Mouse (Mus musculus) mesoderm, embryonic 11.5 days (tissue): ENCODE data around the gene Tfap2c.

Source experiments
- DNase-seq: peaks from one replicate; pipeline ENCODE4 v3.0.0-alpha.2; 2012; ENCODE audit warnings: low read depth, low spot score

Tfap2c gene

DNA sequence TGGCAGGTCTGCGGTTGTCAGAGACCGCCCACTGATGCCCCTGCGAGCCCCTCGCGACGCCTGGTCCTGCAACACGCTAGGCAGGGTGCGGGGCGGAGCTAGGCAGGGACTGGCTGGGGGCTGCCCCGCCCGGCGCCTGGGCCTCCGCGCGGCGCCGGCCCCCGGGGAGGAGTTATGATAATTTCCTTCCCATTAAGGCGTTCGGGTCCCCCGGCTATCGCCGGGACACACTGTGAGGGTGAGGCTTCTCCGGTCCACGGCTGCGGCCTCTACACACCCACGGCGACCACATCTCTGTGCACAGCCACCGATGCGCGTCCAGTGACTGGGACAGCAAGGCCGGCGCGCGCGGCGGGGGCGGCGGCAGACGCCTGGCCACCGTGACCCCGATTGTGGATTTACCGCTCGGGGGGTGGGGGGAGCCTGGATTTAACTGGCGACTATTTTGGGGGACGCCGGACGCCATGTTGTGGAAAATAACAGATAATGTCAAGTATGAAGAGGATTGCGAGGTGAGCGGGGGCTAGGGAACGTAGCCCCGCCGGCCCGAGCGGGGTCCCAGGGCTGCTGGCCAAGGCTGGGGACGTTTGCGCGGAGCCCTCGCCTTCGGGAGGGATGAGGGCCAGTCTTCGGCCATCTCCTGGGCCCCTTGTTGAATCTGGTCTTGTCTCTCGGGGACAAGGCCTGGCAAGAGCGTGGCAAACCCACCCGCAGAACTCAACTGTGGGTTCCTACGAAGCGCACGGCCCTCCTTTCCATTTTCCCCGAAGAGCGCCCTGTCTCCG lies at the start of gene Tfap2c:
TSS of gene Tfap2c (plus strand) at position 223 of the 785 bp plus-strand sequence.
- peak; percentile 58 for DNase-seq

DNA sequence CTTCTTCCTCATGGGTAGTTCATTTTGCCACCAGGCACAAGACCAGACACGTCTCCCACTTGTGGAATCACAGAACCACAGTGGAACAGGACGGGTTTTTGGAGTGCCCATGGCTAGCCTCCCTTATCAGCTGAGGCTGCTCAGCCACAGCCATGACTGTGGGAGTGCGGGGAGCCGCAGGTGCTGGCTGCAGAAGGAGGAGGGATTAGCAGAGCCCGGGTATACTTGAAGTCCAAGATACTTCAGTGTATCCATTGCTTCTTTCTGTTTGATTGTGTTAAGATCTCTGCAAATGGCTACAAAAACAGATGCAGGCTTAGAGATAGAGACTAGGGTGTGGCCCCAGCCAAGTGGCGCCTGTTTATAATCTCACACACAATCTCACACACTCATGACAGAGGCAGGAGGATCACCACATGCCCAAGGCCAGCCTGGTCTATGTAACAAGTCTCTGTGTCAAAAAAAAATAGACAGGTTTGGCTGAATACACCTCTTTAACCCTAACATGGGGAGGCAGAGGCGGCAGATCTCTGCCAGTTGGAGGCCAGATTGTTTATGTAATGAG lies 48.6 kb upstream of the Tfap2c start:
- DNase-seq = no peak

DNA sequence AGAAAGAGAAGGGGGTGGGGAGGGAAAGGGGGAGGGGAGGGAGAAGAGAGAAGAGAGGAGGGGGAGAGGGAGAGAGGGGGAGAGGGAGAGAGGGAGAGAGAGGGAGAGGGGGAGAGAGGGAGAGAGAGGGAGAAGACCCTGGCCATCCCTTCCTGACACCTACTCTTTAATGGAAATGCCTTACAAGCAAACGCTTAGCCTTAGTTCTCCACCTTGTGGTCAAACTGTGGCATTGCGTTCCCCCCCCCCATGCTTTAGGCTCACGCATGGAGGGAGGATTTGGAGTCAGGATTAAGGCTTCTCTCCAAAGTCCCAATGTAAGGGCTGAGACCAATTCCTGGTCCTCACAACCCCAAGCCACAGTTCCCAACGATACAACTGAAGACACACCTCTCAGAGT lies 48.1 kb upstream of the Tfap2c start:
- DNase-seq = peak; percentile 61

DNA sequence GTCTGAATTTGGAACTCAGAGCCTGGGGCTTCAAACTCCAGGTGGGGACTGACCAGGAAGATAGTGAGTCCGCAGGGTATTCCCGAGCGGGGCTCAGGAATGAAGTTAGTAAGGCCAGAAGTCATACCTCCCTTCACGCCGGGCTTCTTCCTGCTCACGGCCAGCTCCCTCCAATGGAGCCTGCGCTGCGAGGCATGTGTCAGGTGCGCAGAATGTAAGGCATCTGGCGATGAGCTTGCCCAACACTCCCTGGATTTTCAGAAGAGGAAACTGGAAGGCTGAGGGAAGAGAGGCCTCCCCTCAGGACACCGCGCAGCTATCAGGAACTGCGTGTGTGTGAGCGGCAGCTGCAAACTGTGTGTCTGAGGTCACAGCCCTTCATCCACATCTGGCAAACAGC lies 47.2 kb upstream of the Tfap2c start:
- peak; percentile 43 for DNase-seq

DNA sequence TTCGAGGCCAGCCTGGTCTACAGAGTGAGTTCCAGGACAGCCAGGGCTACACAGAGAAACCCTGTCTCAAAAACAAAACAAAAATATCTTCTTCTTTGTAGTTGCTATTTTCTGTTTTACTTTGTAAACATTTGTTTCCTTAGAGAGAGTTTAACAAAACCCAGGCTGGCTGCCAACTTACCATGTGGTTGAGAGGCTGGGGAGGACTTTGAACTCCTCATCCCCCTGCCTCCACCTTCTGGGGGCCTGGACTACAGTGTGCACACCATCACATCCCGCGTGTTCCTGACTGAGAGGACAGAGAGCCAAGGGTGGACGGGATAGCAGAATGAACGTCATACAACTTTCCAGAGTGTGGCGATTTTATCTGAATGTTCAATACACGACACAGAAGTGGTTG lies 43.3 kb upstream of the Tfap2c start:
- no peak for DNase-seq

DNA sequence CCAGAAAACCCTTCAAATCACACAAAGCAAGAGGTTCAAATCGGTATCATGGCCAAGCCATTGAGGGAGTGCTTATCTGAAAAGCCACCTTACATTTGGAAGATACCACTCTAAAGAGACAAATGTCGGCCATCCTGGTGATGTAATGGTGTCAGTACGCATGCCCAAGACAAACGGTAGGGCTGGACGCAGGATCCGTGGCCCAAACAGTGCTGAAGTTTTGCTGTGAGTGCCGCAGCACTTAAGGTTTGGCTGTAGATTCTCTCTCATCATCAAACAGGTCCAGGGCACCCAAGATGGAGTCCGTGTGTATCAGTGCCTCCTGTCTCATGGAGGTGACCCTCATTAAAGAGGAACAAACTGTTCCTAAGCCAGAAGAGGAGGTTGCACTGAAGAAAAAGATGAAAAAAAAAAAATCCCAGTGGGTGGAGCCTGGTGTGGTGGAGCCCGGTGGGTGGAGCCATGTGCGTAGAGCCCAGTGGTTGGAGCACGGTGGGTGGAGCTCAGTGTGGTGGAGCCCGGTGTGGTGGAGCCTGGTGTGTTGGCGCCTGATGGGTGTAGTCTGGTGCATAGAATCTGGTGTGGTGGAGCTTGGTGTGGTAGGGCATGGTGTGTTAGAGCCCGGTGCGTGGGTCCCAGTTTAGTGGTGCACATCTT lies 39.2 kb upstream of the Tfap2c start:
- no peak for DNase-seq

DNA sequence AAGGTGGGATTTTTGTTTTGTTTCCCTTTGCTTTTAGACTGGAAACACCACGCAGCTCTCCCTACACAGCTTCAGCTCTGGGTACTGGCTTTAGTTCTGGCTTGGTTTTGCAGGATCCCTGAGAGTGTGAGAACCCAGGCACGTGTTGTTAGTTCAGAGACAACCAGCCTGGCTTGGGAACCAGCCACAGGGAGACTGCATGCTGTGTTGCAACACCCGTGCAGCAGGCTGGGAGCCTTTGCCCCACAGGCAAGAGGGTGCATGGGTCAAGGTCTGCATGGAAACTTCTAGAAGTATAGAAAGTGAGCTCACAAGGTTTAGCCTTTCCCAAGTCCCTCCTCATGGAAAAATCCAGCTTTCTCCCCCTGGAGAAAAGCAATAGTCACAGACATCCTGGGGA lies 38.5 kb upstream of the Tfap2c start:
- DNase-seq = no peak

DNA sequence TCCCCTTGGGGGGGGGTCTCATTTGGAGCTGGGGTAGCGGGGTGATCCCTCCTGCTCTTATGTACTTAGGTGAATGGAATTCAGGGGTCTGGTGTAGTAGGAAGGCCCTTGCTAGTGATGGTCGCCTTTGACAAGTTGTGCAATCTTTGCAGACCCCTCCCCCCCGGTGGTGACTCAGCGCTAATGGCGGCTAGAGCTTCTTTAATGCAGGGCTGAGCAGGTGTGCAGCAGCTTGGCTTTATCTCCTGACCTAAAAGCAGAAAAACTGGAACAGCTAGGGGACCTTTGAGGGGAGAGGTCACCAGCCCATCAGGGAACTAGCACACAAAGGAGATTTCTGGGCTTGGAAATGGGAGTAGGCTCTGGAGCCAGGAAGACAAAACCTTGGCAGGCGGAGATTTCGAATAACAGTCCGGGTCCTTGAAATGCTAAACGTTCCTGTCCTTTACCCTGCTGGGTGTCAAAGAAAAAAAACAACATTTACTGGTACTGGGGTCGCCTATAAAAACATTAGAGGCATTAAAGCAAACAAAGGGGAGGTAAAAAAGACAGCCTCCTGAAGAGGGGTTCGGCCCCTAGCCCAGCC lies 32.9 kb upstream of the Tfap2c start:
- no peak for DNase-seq

DNA sequence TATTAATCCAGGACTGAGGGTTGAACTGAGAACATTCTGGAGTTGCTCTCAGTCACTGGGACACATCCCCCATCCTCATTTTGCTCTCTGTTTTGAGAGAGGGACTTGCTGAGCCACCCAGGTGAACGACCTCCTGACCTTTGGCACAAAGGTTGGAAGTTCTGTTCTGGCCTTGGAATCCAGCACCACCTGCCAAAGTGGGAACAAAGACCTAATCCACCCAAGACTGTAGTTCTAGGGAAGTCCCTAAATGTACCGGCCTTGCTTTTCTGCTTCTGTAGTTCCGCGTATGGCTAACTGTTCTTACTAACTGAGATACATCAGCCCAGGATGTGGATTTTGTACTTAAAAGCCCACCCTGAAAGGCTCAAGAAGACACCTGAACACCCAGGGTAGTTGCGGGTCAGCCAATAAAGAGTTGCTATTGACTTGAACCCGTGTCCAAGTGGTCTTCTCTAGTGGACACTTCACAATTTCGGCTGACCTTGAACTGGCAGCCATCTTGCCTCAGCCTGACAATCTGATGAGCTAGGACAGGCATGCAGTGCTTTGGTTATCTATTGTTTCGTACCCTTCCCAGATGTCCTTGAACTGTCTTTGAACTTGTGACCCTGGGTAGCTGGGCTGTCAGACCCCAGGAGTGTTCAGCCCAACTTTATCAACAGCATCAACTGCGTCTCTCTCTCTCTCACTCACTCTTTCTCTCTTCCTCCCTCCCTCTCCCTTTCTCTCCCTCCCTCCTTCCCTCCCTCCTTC lies 28.6 kb upstream of the Tfap2c start:
- no peak for DNase-seq

DNA sequence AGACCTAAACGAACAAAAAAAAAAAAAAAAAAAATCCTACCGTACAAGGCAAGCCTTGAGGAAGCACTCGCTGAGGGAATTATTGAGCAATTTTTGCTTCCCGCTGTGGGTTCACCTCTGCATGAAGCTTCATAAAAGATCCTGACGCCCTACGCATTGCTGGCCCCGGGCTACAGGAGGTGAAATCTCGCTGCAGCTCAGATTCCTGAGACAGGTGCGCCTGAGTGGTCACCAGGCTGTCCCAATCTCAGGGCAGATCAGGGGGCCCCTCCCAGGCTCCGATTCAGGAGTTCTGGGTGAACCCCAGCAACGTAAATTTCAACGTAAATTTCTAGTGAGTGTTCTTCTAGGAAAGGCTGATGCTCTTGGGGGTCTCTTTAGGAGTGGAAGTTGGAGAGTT lies 26.9 kb upstream of the Tfap2c start:
- no peak for DNase-seq

DNA sequence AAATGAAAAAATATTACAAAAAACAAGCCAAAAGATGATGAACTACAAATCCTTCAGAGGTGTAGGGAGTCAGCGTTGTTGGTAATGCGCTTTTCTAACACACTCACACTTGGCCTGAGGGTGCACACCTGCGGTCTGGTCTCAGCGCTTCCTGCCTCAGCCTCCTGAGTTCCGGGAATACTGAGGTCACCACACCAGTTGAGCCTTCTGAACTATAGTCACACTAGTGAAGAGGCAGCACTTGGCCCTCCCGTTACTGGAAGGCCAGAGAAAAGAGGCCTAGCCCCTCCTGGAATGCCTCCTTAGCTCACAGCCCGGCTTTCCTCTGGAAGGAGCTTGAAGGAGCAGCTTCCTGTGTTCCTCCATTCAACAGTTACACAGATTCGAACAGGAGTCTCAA lies 22.2 kb upstream of the Tfap2c start:
- no peak for DNase-seq

DNA sequence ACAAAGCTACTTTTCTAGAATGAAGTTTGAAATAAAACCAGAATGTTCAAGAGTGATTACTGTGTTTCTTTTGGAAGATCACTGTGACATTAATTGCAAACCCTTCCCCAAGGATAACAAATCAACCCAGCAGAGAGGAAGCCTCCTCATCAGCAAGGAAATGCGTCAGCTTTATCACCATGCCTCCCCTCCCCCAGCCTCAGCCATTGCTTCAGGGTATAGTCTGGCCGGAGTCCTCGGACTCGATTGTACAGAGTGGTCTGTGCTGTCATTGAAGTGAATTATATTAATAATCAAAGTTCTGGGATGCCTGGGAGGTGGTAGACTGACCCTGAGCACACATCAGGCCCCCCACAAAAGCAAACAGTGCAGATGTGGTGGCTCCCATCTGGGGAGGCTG lies 5.4 kb upstream of the Tfap2c start:
- DNase-seq = no peak

DNA sequence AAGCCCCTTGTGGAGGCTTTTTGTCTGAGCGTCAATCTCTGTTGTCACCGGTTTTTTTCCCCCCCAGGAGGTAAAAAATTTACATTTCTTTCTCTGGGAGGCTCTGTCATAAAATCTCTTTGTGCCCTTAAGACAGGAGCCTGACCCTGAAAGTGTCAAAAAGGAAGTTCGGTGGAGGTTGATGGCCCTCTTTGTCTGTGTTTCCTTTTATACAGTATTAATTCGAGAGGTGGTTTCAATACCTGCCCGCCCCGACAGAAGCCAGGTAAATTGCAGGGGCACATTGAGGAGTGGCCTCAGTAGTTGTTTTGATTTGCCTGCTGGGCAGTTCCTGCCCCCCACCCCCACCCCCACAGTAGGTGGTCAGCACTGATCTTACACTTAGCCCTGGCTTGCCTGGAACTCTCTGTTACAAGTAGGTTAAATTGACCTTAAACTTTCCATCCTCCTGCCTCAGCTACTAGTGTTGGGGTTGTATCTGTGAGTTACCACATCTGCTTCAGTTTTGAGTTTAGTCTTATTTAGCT lies 4.7 kb upstream of the Tfap2c start:
- DNase-seq = no peak

DNA sequence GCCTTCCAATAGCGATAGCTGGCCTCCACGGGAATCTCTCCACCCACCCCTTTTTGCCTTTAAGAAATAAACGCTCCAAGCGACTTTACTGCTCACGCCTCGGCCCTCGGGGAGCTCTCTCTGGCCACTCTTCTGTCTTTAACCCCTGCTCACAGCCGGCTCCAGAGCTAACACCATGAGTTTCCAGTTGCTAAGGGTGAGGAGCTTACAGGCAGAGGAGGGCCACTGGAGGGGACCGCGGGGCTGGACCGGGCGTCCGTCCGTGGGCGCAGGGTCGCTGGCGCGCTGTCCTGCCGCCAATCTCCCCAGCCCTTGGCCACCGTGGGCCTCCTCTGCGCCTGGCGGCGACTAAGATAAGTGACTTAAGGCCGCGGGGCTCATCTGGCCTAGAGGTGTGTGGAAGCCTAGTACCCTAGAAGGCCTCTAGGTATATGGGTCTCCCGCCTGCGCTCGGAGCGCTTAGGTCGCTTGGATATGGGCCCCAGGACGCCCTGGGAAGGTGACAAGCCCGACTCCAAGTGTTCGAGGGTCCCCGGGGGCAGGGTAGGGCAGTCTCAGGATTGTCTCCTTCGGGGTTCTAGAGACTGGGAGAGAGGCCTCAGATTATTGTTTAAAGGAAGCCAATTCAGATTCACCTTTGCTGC lies 3.7 kb upstream of the Tfap2c start:
- no peak for DNase-seq

DNA sequence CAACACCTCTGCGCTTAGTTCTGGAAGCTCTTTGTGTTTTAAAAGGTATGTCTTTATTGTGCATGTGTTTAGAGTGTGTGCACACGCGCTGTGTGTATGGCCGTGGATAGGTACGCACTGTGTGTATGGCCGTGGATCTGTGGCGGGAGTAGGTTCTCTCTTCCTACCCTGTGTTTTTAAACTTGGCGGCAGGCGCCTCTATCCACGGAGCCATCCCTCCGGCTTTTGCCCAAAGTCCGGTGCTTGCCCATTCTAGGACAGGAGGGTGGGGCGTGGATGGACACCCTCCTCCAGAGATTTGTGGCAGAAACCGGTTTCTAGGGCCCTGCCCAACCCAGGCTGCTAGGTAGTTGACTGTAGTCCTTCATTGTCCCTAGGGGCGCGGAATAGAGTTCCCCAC lies 2.8 kb upstream of the Tfap2c start:
- DNase-seq = no peak

DNA sequence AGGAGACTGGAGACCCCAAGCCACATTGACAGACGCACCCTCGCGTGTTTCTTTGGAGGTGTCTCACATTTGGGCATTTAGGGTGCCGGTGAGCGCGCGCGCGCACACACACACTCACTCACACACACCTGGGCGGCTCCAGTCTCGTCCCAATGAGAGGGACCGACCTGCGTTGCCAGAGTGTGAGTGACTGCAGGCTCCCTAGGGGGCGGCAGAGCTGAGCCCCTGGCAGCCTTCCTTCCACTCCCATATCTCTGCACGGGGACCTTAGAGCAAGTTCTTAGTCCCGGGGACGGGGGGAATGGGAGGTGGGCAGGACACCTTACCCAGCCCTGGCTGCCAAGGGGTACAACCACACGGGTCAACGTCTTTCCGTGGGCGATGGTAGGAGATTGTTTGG lies 2.3 kb upstream of the Tfap2c start:
- peak; percentile 57 for DNase-seq

DNA sequence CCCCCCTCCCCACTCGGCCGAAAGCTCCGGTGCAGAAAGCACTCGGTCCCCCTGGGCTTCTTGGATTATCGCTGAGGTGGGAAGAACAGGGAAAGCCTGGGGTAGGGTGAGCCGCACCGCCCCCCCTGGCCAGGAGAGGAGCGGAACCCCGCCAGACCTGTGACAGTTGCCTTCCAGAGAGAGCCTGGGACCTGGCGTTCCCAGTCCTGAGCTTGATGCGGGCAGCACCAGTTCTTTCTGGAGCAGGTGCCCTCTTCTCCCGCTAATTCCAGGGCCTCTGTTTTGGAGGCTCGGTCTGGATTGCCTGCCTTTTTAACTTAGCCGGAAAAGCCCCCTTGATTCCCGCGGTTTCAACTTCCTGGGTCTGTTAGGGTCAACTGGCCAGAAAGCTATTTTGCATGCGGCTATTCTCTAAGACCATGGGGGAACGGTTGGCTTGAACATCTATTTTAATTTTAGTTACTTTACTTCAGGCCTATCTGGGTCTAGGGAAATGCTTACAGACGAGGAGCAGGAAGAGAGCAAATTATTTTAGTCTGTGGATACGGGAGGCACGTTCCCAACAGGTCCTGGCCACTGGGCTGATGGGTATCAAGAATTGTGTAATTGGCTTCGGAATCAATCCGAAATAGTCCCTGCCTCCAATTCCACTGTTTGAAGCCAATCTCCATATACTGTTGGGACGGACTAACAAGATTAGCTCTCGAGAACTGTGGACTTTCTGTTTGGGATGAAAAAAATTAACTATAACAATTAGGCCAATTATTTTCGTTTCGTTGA lies 1.4 kb upstream of the Tfap2c start:
- DNase-seq = no peak

DNA sequence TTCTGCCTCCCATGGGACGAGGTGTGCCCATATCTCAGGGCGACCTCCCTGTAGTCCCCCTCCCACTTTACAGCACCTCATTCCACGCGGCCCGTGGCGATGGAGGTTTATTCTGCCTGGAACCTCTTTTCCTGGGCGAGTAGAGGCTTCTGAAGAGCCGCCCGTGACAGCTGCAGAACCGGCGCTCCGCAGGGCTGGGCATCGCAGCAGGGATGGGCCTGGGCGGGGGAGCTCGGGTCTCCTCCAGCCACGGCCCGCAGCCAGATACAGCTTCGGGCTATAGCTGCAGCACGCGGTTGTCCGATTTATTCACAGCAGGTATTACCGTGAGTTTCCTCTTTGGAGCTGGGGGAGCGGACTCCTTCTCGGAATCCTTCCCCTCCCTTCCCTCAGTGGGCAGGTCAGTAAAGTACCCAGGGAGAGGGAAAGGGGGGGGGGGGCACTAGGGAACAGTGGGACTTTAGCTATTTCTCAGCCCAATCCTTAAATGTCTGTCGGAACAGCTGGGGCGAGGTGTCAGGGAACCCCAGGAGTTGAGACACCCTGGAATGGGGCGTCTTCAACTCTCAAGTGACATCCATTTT lies 629 bp upstream of the Tfap2c start:
- no peak for DNase-seq

DNA sequence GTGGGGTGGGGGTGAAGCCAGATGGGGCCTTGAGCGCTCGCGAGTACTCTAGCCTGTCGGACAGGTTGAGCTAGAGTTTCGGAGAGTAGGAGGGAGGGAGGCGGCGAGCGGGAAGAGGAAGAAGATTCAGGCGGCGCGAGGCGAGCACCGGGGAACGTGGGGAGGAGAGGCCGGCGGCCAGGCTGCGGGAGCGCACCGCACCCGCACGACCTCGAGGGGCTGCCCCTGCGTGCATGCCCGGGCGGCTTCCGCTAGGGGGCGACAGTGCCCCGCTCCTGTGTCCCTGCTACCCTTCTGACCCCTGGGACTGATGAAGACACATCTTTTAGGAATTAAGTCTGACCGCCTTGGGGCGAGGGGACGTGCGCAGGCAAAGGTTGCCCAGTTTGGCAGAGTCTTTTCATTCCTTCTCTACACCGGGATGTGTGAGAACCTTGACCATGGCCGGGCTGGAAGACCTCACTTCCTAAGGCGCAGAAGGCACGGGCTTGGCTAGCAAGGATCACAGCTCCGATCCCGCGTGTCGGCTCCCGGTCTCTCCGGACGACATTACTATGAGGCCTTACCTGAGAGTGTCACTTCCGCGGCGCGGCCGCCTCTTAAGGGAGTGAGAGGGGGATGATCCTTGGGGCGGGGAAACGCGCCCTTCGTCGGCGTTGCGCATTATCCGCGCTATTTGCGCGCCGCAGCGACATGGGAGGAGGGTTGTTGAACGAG lies 1.1 kb downstream of the Tfap2c start:
- peak; percentile 85 for DNase-seq
